Mouse (Mus musculus) E14TG2a.4 (cell line): Measurements from ENCODE around the gene Fnip2.

Experiments used
- CTCF ChIP-seq: conservative IDR thresholded peaks from 2 replicates; pipeline ENCODE4 v1.5.1; 2014; ENCODE audit warnings: low read length
- POU5F1 ChIP-seq: IDR thresholded peaks from 2 replicates; pipeline ENCODE4 v1.6.1; 2014; ENCODE audit warnings: low read length, borderline replicate concordance

- TF ChIP-seq CTCF: no peak
- TF ChIP-seq POU5F1: no peak
These were observed 22.1 kb upstream of the Fnip2 start for GRCm38 (mm10) chr3:79589671-79590070.
